Mouse (Mus musculus): ENCODE results near the gene Prok1. TPM values are rescaled to one million over a fixed set of nuclear protein-coding genes. Genes with fewer than 3 reads are reported as not detected.

Gene Prok1
- polyA plus RNA-seq, 1 experiment from 2014 or later: 0.08 TPM

GRCm38 (mm10) chr3:107249042-107249441 lies 9.5 kb upstream of the Prok1 start:
- H3K27ac ChIP-seq (ENCODE audit: low read depth, low read length): no peak overlapping the region
- H3K4me2 ChIP-seq (ENCODE audit: low read depth, low read length): no peak overlapping the region
- H3K36me3 ChIP-seq (ENCODE audit: control insufficient read depth, insufficient read depth, low read length): no peaks in the 10 kb centered on the region
- WGBS: 66% methylated on average over 3 of the region's 3 CpGs
- ATAC-seq (ENCODE audit: low read depth): no peak
- H3K4me1 ChIP-seq (ENCODE audit: control insufficient read depth, insufficient read depth, low read length): no peaks in the 10 kb centered on the region
- H3K27me3 ChIP-seq (ENCODE audit: control insufficient read depth, insufficient read depth, low read length): no peaks in the 10 kb centered on the region
- H3K4me3 ChIP-seq (ENCODE audit: low read depth, low read length): no peak overlapping the region
- H3K9me3 ChIP-seq (ENCODE audit: control insufficient read depth, low read length): no peaks in the 10 kb centered on the region
- H3K9ac ChIP-seq (replicated peaks; ENCODE audit: low read depth, low read length): no peak overlapping the region

- Histone ChIP-seq H3K27me3 (ENCODE audit: control insufficient read depth, insufficient read depth, low read length) (no peaks in the 10 kb centered on the region), H3K36me3 (ENCODE audit: control insufficient read depth, insufficient read depth, low read length) (no peaks in the 10 kb centered on the region), H3K9me3 (ENCODE audit: control insufficient read depth, low read length) (no peaks in the 10 kb centered on the region), H3K4me3 (ENCODE audit: low read depth, low read length) (no peak overlapping the region), H3K9ac (replicated peaks; ENCODE audit: low read depth, low read length) (no peak overlapping the region), H3K4me2 (ENCODE audit: low read depth, low read length) (no peak overlapping the region), H3K27ac (ENCODE audit: low read depth, low read length) (no peak overlapping the region), H3K4me1 (ENCODE audit: control insufficient read depth, insufficient read depth, low read length) (no peaks in the 10 kb centered on the region)
- no peak for ATAC-seq (ENCODE audit: low read depth)
- 82% methylated on average over 6 of the region's 6 CpGs for WGBS
These were observed 7.4 kb upstream of the Prok1 start for GRCm38 (mm10) chr3:107246876-107247275.

GRCm38 (mm10) chr3:107241389-107242094 lies 2.0 kb upstream of the Prok1 start:
- no peaks in the 10 kb centered on the region for H3K36me3 ChIP-seq (ENCODE audit: control insufficient read depth, insufficient read depth, low read length)
- no peak overlapping the region for H3K4me3 ChIP-seq (ENCODE audit: low read depth, low read length)
- no peaks in the 10 kb centered on the region for H3K27me3 ChIP-seq (ENCODE audit: control insufficient read depth, insufficient read depth, low read length)
- ATAC-seq (ENCODE audit: low read depth): no peak
- no peaks in the 10 kb centered on the region for H3K9me3 ChIP-seq (ENCODE audit: control insufficient read depth, low read length)
- WGBS: 36% methylated on average over 14 of the region's 14 CpGs
- no peak overlapping the region for H3K27ac ChIP-seq (ENCODE audit: low read depth, low read length)
- no peak overlapping the region for H3K9ac ChIP-seq (replicated peaks; ENCODE audit: low read depth, low read length)
- no peaks in the 10 kb centered on the region for H3K4me1 ChIP-seq (ENCODE audit: control insufficient read depth, insufficient read depth, low read length)
- H3K4me2 ChIP-seq (ENCODE audit: low read depth, low read length): no peak overlapping the region

GRCm38 (mm10) chr3:107238471-107238980 lies 981 bp downstream of the Prok1 start:
- no peak for ATAC-seq (ENCODE audit: low read depth)
- Histone ChIP-seq H3K27me3 (ENCODE audit: control insufficient read depth, insufficient read depth, low read length) (no peaks in the 10 kb centered on the region), H3K4me3 (ENCODE audit: low read depth, low read length) (no peak overlapping the region), H3K4me1 (ENCODE audit: control insufficient read depth, insufficient read depth, low read length) (no peaks in the 10 kb centered on the region), H3K4me2 (ENCODE audit: low read depth, low read length) (no peak overlapping the region), H3K9ac (replicated peaks; ENCODE audit: low read depth, low read length) (no peak overlapping the region), H3K9me3 (ENCODE audit: control insufficient read depth, low read length) (no peaks in the 10 kb centered on the region), H3K36me3 (ENCODE audit: control insufficient read depth, insufficient read depth, low read length) (no peaks in the 10 kb centered on the region), H3K27ac (ENCODE audit: low read depth, low read length) (no peak overlapping the region)
- WGBS: 84% methylated on average over 8 of the region's 8 CpGs

- Histone ChIP-seq H3K4me3 (ENCODE audit: low read depth, low read length) (no peak overlapping the region), H3K36me3 (ENCODE audit: control insufficient read depth, insufficient read depth, low read length) (no peaks in the 10 kb centered on the region), H3K27ac (ENCODE audit: low read depth, low read length) (no peak overlapping the region), H3K4me1 (ENCODE audit: control insufficient read depth, insufficient read depth, low read length) (no peaks in the 10 kb centered on the region), H3K9me3 (ENCODE audit: control insufficient read depth, low read length) (no peaks in the 10 kb centered on the region), H3K4me2 (ENCODE audit: low read depth, low read length) (no peak overlapping the region), H3K27me3 (ENCODE audit: control insufficient read depth, insufficient read depth, low read length) (no peaks in the 10 kb centered on the region), H3K9ac (replicated peaks; ENCODE audit: low read depth, low read length) (no peak overlapping the region)
- ATAC-seq (ENCODE audit: low read depth): no peak
- WGBS: 63% methylated on average over 2 of the region's 2 CpGs
These were observed 1.5 kb downstream of the Prok1 start for GRCm38 (mm10) chr3:107238051-107238450.

GRCm38 (mm10) chr3:107233945-107234344 lies 5.6 kb downstream of the Prok1 start:
- ATAC-seq (ENCODE audit: low read depth): peak; percentile 32; the same call in 1 of the 2 replicates
- Histone ChIP-seq H3K4me3 (ENCODE audit: low read depth, low read length) (no peak overlapping the region), H3K27me3 (ENCODE audit: control insufficient read depth, insufficient read depth, low read length) (no peaks in the 10 kb centered on the region), H3K36me3 (ENCODE audit: control insufficient read depth, insufficient read depth, low read length) (no peaks in the 10 kb centered on the region), H3K4me1 (ENCODE audit: control insufficient read depth, insufficient read depth, low read length) (no peaks in the 10 kb centered on the region), H3K4me2 (ENCODE audit: low read depth, low read length) (no peak overlapping the region), H3K9ac (replicated peaks; ENCODE audit: low read depth, low read length) (no peak overlapping the region), H3K27ac (ENCODE audit: low read depth, low read length) (no peak overlapping the region), H3K9me3 (ENCODE audit: control insufficient read depth, low read length) (no peaks in the 10 kb centered on the region)
- 35% methylated on average over 2 of the region's 2 CpGs for WGBS

GRCm38 (mm10) chr3:107233351-107233813 lies 6.1 kb downstream of the Prok1 start:
- WGBS: 11% methylated on average over 11 of the region's 11 CpGs
- H3K27ac ChIP-seq (ENCODE audit: low read depth, low read length): no peak overlapping the region
- H3K4me1 ChIP-seq (ENCODE audit: control insufficient read depth, insufficient read depth, low read length): no peaks in the 10 kb centered on the region
- no peak overlapping the region for H3K4me2 ChIP-seq (ENCODE audit: low read depth, low read length)
- no peaks in the 10 kb centered on the region for H3K36me3 ChIP-seq (ENCODE audit: control insufficient read depth, insufficient read depth, low read length)
- no peaks in the 10 kb centered on the region for H3K27me3 ChIP-seq (ENCODE audit: control insufficient read depth, insufficient read depth, low read length)
- peak; percentile 54 for ATAC-seq (ENCODE audit: low read depth)
- no peak overlapping the region for H3K4me3 ChIP-seq (ENCODE audit: low read depth, low read length)
- no peaks in the 10 kb centered on the region for H3K9me3 ChIP-seq (ENCODE audit: control insufficient read depth, low read length)
- H3K9ac ChIP-seq (replicated peaks; ENCODE audit: low read depth, low read length): no peak overlapping the region

- H3K9me3 ChIP-seq (ENCODE audit: control insufficient read depth, low read length): no peaks in the 10 kb centered on the region
- H3K4me1 ChIP-seq (ENCODE audit: control insufficient read depth, insufficient read depth, low read length): no peaks in the 10 kb centered on the region
- H3K27ac ChIP-seq (ENCODE audit: low read depth, low read length): no peak overlapping the region
- no peak overlapping the region for H3K9ac ChIP-seq (replicated peaks; ENCODE audit: low read depth, low read length)
- WGBS: 57% methylated on average over 4 of the region's 4 CpGs
- no peak overlapping the region for H3K4me3 ChIP-seq (ENCODE audit: low read depth, low read length)
- H3K4me2 ChIP-seq (ENCODE audit: low read depth, low read length): no peak overlapping the region
- no peak for ATAC-seq (ENCODE audit: low read depth)
- H3K27me3 ChIP-seq (ENCODE audit: control insufficient read depth, insufficient read depth, low read length): no peaks in the 10 kb centered on the region
- H3K36me3 ChIP-seq (ENCODE audit: control insufficient read depth, insufficient read depth, low read length): no peaks in the 10 kb centered on the region
These were observed 8.3 kb downstream of the Prok1 start for GRCm38 (mm10) chr3:107231202-107231601.

- Histone ChIP-seq H3K9me3 (ENCODE audit: control insufficient read depth, low read length) (no peaks in the 10 kb centered on the region), H3K36me3 (ENCODE audit: control insufficient read depth, insufficient read depth, low read length) (no peaks in the 10 kb centered on the region)
- WGBS: 67% methylated on average over 1 of the region's 1 CpGs
These were observed 9.0 kb downstream of the Prok1 start, which contains the start of gene A630076J17Rik for GRCm38 (mm10) chr3:107230527-107230926. A630076J17Rik (plus strand) TSS chr3:107230614.

More at GRCm38 (mm10) chr3:107230527-107230926, 9.0 kb downstream of the Prok1 start, which contains the start of gene A630076J17Rik:
- no peaks in the 10 kb centered on the region for H3K27me3 ChIP-seq (ENCODE audit: control insufficient read depth, insufficient read depth, low read length)
- H3K4me3 ChIP-seq (ENCODE audit: low read depth, low read length): no peak within 1 kb of the TSS
- no peak within 1 kb of the TSS for H3K27ac ChIP-seq (ENCODE audit: low read depth, low read length)
- H3K9ac ChIP-seq (replicated peaks; ENCODE audit: low read depth, low read length): no peak within 1 kb of the TSS
- H3K4me2 ChIP-seq (ENCODE audit: low read depth, low read length): no peak within 1 kb of the TSS
- H3K4me1 ChIP-seq (ENCODE audit: control insufficient read depth, insufficient read depth, low read length): no peaks in the 10 kb centered on the region
- no peak for ATAC-seq (ENCODE audit: low read depth)

Data from neural tube, embryonic 14.5 days (tissue).